8 mouse cellular contexts compared by ENCODE assay signal in the genomic region with DNA sequence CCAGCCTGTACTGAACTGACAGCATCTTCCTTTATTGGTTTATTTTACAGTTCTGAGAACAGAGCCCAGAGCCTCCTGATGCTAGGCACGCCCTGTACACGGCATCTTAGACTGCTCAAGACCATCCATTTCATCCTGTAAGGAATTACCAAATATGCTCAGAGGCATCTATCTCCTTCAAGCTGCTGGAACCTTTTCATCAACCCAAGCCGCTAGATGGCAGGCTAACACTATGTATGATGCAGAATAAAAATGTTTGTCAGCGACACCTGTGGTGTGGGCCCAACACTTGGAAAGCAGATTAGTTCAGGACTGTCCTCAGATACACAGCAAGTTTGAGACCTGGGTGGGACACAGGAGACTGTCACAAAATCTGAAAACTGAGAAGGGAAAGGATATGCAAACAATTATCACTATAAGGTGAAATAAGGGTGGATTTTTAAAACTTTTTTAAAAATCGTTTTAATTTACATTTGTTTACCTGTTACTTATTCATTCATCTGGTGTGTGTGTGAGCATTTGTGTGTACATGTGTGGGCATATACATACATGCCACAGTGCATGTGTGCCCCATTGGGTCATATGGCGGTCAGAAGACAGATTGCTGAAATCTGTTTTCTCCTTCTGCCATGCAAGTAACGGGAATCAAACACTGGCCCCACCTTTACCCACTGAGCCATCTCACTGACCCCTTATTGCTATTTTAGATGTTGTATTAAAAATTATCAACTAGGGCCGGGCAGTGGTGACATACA. TPM values are rescaled to one million over a fixed set of nuclear protein-coding genes. Genes with fewer than 3 reads are reported as not detected.
DNase-seq lines count a peak whose midpoint lies in the region; ATAC-seq lines count a peak whose summit lies in the region.

No protein-coding gene starts in this region.

- H3K27ac ChIP-seq in forebrain, embryonic 10.5 days: no peak overlapping the region
- H3K27ac ChIP-seq in forebrain, embryonic 12.5 days: no peak overlapping the region
- H3K27ac ChIP-seq in forebrain, embryonic 15.5 days (replicated peaks): no peak overlapping the region
- H3K27ac ChIP-seq in hindbrain, embryonic 14.5 days: no peak overlapping the region

- H3K4me1 ChIP-seq in forebrain, embryonic 10.5 days: 0 out of 2 replicates have a peak, but pooled peaks cover 4% of the 10 kb centered on the region
- no peaks in the 10 kb centered on the region for H3K4me1 ChIP-seq in forebrain, embryonic 12.5 days
- H3K4me1 ChIP-seq in forebrain, embryonic 15.5 days: no peaks in the 10 kb centered on the region
- no peaks in the 10 kb centered on the region for H3K4me1 ChIP-seq in hindbrain, embryonic 14.5 days (replicated peaks; ENCODE audit: control insufficient read depth, insufficient read depth, low read length)

- ATAC-seq in forebrain, embryonic 12.5 days (ENCODE audit: low FRiP score): no peak
- ATAC-seq in forebrain, embryonic 15.5 days (replicated peaks): peak; percentile 72
- peak; percentile 51 for ATAC-seq in hindbrain, embryonic 14.5 days (ENCODE audit: low FRiP score)
- ATAC-seq in megakaryocyte-erythroid progenitor cell, adult 5-6 weeks (replicated peaks; ENCODE audit: low FRiP score, low TSS enrichment, poor library complexity, severe bottlenecking): peak; percentile 74

- H3K9ac ChIP-seq in forebrain, embryonic 12.5 days: no peak overlapping the region
- no peak overlapping the region for H3K9ac ChIP-seq in forebrain, embryonic 15.5 days (replicated peaks)
- H3K9ac ChIP-seq in hindbrain, embryonic 14.5 days: no peak overlapping the region

- H3K4me3 ChIP-seq in forebrain, embryonic 10.5 days: no peak overlapping the region
- H3K4me3 ChIP-seq in forebrain, embryonic 12.5 days (replicated peaks): no peak overlapping the region
- H3K4me3 ChIP-seq in forebrain, embryonic 15.5 days: no peak overlapping the region
- H3K4me3 ChIP-seq in hindbrain, embryonic 14.5 days (replicated peaks; ENCODE audit: low read length): no peak overlapping the region

- DNase-seq in forebrain, embryonic 10.5 days (ENCODE audit: extremely low spot score, low spot score): peak; percentile 69
- DNase-seq in c-Kit-positive CD71-positive TER-119-negative erythroid progenitor cells, embryonic 14.5 days (ENCODE audit: low read depth): peak; percentile 76
- DNase-seq in hindbrain, embryonic 14.5 days (ENCODE audit: low spot score): peak; percentile 93
- peak; percentile 42 to 74 for DNase-seq in layer of hippocampus, postnatal 36 days
- peak; percentile 58 for DNase-seq in right cerebral cortex, postnatal 25 days

- WGBS in forebrain, embryonic 10.5 days: 45% methylated on average over 8 of the region's 8 CpGs
- WGBS in forebrain, embryonic 12.5 days: 50% methylated on average over 8 of the region's 8 CpGs
- 50% methylated on average over 8 of the region's 8 CpGs for WGBS in forebrain, embryonic 15.5 days
- 44% methylated on average over 8 of the region's 8 CpGs for WGBS in hindbrain, embryonic 14.5 days

- H3K27me3 ChIP-seq in forebrain, embryonic 10.5 days (ENCODE audit: poor library complexity, severe bottlenecking): no peaks in the 10 kb centered on the region
- 0 out of 2 replicates have a peak, but pooled peaks cover 5% of the 10 kb centered on the region for H3K27me3 ChIP-seq in forebrain, embryonic 12.5 days
- no peaks in the 10 kb centered on the region for H3K27me3 ChIP-seq in forebrain, embryonic 15.5 days
- no peaks in the 10 kb centered on the region for H3K27me3 ChIP-seq in hindbrain, embryonic 14.5 days (ENCODE audit: control insufficient read depth, insufficient read depth, low read length)

- no peak overlapping the region for H3K4me2 ChIP-seq in forebrain, embryonic 12.5 days
- H3K4me2 ChIP-seq in forebrain, embryonic 15.5 days (replicated peaks): no peak overlapping the region
- H3K4me2 ChIP-seq in hindbrain, embryonic 14.5 days (replicated peaks): no peak overlapping the region

- H3K9me3 ChIP-seq in forebrain, embryonic 10.5 days: no peaks in the 10 kb centered on the region
- H3K9me3 ChIP-seq in forebrain, embryonic 12.5 days: no peaks in the 10 kb centered on the region
- H3K9me3 ChIP-seq in forebrain, embryonic 15.5 days: no peaks in the 10 kb centered on the region
- H3K9me3 ChIP-seq in hindbrain, embryonic 14.5 days (ENCODE audit: control insufficient read depth, low read length): no peaks in the 10 kb centered on the region

- H3K36me3 ChIP-seq in forebrain, embryonic 10.5 days (replicated peaks): no peaks in the 10 kb centered on the region
- no peaks in the 10 kb centered on the region for H3K36me3 ChIP-seq in forebrain, embryonic 12.5 days (replicated peaks)
- H3K36me3 ChIP-seq in forebrain, embryonic 15.5 days: no peaks in the 10 kb centered on the region
- H3K36me3 ChIP-seq in hindbrain, embryonic 14.5 days (replicated peaks; ENCODE audit: control insufficient read depth, insufficient read depth): no peaks in the 10 kb centered on the region

RNA-seq across cellular contexts. Expression of a gene that starts 25.8 kb away (rescaled TPM):
- polyA plus RNA-seq in forebrain, embryonic 10.5 days (2016; fragmentation: Nextera tagmentation; extraction: Ambion mirVana): 5.5 and 6.2 TPM in 2 replicates
- 6.5 and 8.8 TPM in 2 replicates for polyA plus RNA-seq in forebrain, embryonic 12.5 days (2016; fragmentation: Nextera tagmentation; extraction: Ambion mirVana)
- polyA plus RNA-seq in forebrain, embryonic 15.5 days (2015; fragmentation: Nextera tagmentation; extraction: Ambion mirVana): 6.4 and 7.3 TPM in 2 replicates
- polyA plus RNA-seq in hindbrain, embryonic 14.5 days (2014; fragmentation: Nextera tagmentation; extraction: Ambion mirVana): 10.3 and 13.5 TPM in 2 replicates
- 10 to 100 TPM; 16.5 to 17.8 TPM for total RNA-seq in layer of hippocampus, postnatal 36 days (2021)
- total RNA-seq in megakaryocyte-erythroid progenitor cell, adult 5-6 weeks (2014; fragmentation: Nextera tagmentation): 28.4 and 38.5 TPM in 2 replicates
- 17.4 and 34.9 TPM in 2 replicates for total RNA-seq in megakaryocyte-erythroid progenitor cell, adult 5-6 weeks (2017)

RNA-seq across cellular contexts. Expression of a gene that starts 51.3 kb away (rescaled TPM):
- 11.5 and 12.9 TPM in 2 replicates for polyA plus RNA-seq in forebrain, embryonic 10.5 days (2016; fragmentation: Nextera tagmentation; extraction: Ambion mirVana)
- 15.4 and 16.4 TPM in 2 replicates for polyA plus RNA-seq in forebrain, embryonic 12.5 days (2016; fragmentation: Nextera tagmentation; extraction: Ambion mirVana)
- polyA plus RNA-seq in forebrain, embryonic 15.5 days (2015; fragmentation: Nextera tagmentation; extraction: Ambion mirVana): 15.9 TPM in 2 replicates
- 17.9 and 20.1 TPM in 2 replicates for polyA plus RNA-seq in hindbrain, embryonic 14.5 days (2014; fragmentation: Nextera tagmentation; extraction: Ambion mirVana)
- total RNA-seq in layer of hippocampus, postnatal 36 days (2021): 10 to 100 TPM; 16.3 to 16.5 TPM
- 5.7 and 6.0 TPM in 2 replicates for total RNA-seq in megakaryocyte-erythroid progenitor cell, adult 5-6 weeks (2014; fragmentation: Nextera tagmentation)
- 7.2 and 13.5 TPM in 2 replicates for total RNA-seq in megakaryocyte-erythroid progenitor cell, adult 5-6 weeks (2017)
